Mouse (Mus musculus): ENCODE results near the gene Mill2. TPM values are rescaled to one million over a fixed set of nuclear protein-coding genes. Genes with fewer than 3 reads are reported as not detected.

Gene Mill2
- total and polyA plus RNA-seq, 3 experiments = not detected

DNA sequence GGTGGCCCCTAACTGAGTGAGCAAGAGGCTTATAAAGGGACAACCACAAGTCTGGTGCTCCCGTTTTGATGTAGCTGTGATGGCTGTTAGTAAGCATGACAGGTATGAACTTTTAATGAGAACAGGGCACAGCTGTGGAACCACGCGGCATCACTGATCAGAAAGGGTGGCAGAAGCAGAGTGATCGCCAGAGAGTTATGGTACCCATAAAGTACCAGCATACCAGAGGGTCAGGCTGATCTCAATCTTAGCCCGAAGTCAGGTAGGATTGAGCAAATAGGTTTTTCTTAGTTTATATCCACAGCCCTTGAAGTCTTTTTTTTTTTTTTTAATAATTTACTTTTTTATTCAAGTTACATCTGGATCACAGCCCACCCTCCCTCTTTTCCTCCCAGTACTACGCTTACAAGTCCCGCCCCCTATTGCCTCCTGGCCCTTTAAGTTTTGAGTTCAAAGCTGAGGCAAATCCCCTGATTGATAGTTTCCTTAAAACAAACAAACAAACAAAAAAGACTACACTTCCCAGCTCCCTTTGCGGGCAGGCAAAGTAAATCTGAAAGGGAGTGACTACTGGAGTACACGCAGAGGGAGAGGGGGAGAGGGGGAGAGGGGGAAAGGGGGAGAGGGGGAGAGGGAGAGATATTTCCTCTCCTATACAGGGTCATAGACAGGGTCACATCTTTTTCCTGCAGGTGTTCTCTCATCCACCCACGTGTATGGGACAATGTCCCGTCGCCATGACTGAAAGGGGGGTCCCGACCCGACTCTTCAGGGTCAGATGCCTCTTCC is 32.4 kb downstream of the Mill2 start:
- no peak for DNase-seq (ENCODE audit: extremely low read depth)
- Histone ChIP-seq H3K4me3 (replicated peaks in 1 of 3; ENCODE audit: low read depth in 2 of 3, low read length in 2 of 3, poor library complexity in 1 of 3) (no peak overlapping the region), H3K27me3 (replicated peaks) (peaks cover 46% of the 10 kb centered on the region), H3K9me3 (replicated peaks; ENCODE audit: low read length) (peaks cover 10% of the 10 kb centered on the region), H3K4me2 (ENCODE audit: insufficient read depth, low read depth, poor library complexity, severe bottlenecking) (peak overlapping the region; percentile 67; the same call in 1 of the 2 replicates), H3K4me1 (ENCODE audit: control insufficient read depth in 1 of 2, insufficient read depth in 2 of 2) (peaks cover 0 to 6% of the 10 kb centered on the region in 2 experiments; a peak in 2 of 4 replicates), H3K36me3 (replicated peaks in 1 of 2; ENCODE audit: control insufficient read depth in 1 of 2, insufficient read depth in 1 of 2, low read length in 1 of 2) (no peaks in the 10 kb centered on the region), H3K27ac (ENCODE audit: insufficient read depth, low read depth) (no peak overlapping the region), H3K79me2 (replicated peaks; ENCODE audit: control insufficient read depth, extremely low read depth, insufficient read depth, poor library complexity, severe bottlenecking) (no peaks in the 10 kb centered on the region), H3K9ac (ENCODE audit: insufficient read depth, low read depth) (no peak overlapping the region)
- dilution Hi-C loops (cut with MboI; ENCODE audit: extremely low pct_ligation_motif_present, extremely low pct_unique_long_range_greater_than_20kb, low sequenced_read_pairs) (no loop called here), in situ Hi-C loops (cut with MboI; ENCODE audit: low pct_ligation_motif_present, low pct_unique_long_range_greater_than_20kb, low sequenced_read_pairs) (loop anchor here (10.0 kb wide), 1 partner anchor 127 kb away; no protein-coding TSS in a partner anchor)
- TF ChIP-seq JUND (conservative IDR thresholded peaks at IDR 0.05; ENCODE audit: low read depth, low read length) (no peak), USF2 (conservative IDR thresholded peaks at IDR 0.05; ENCODE audit: low read depth, low read length) (no peak), TCF12 (IDR thresholded peaks at IDR 0.05; ENCODE audit: low read depth, low read length) (no peak)

DNA sequence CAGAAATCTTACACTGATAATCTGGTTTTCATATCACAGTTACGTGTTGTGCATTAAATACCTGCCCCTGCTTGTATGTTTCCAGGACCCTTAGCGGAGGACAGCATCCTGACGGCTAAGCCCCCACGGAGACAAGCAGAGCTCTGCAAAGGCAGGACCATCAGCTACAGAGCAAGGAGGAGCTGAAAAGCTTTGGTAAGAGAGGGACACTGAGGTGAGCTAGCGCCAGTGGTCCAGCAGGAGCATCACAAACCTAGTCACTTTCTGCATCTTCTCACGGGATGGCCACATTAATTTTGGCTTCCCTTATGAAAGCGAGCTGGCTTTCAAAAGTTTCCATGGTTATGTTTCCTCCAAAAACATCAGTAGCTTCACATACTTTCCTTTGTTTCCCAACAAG is 33.0 kb downstream of the Mill2 start:
- TF ChIP-seq KAT2A (IDR thresholded peaks at IDR 0.05; ENCODE audit: insufficient replicate concordance, low read length) = no peak
- no peak for TF ChIP-seq SIN3A (IDR thresholded peaks at IDR 0.05; ENCODE audit: low read length)
- TF ChIP-seq CTCF (conservative IDR thresholded peaks at IDR 0.05 in 1 of 2, IDR thresholded peaks at IDR 0.05 in 1 of 2; ENCODE audit: low read depth in 2 of 2, low read length in 2 of 2) = no peak
- no peak for TF ChIP-seq UBTF (IDR thresholded peaks at IDR 0.05; ENCODE audit: low read depth, low read length)
- TF ChIP-seq IRF4 (IDR thresholded peaks at IDR 0.05; ENCODE audit: low read depth, low read length) = no peak
- no peak overlapping the region for H3K9ac ChIP-seq (ENCODE audit: insufficient read depth, low read depth)
- no peaks in the 10 kb centered on the region for H3K36me3 ChIP-seq (replicated peaks in 1 of 2; ENCODE audit: control insufficient read depth in 1 of 2, insufficient read depth in 1 of 2, low read length in 1 of 2)
- H3K9me3 ChIP-seq (replicated peaks; ENCODE audit: low read length) = peaks cover 9% of the 10 kb centered on the region
- peaks cover 0 to 6% of the 10 kb centered on the region in 2 experiments; a peak in 2 of 4 replicates for H3K4me1 ChIP-seq (ENCODE audit: control insufficient read depth in 1 of 2, insufficient read depth in 2 of 2)
- H3K4me3 ChIP-seq (replicated peaks in 1 of 3; ENCODE audit: low read depth in 2 of 3, low read length in 2 of 3, poor library complexity in 1 of 3) = peak overlapping the region in 2 of 3 experiments; percentile 17 to 32
- H3K27me3 ChIP-seq (replicated peaks) = peaks cover 52% of the 10 kb centered on the region
- H3K4me2 ChIP-seq (ENCODE audit: insufficient read depth, low read depth, poor library complexity, severe bottlenecking) = peak overlapping the region; percentile 67
- in situ Hi-C loops (cut with MboI; ENCODE audit: low pct_ligation_motif_present, low pct_unique_long_range_greater_than_20kb, low sequenced_read_pairs) (loop anchor here (10.0 kb wide), 1 partner anchor 128 kb away; no protein-coding TSS in a partner anchor), dilution Hi-C loops (cut with MboI; ENCODE audit: extremely low pct_ligation_motif_present, extremely low pct_unique_long_range_greater_than_20kb, low sequenced_read_pairs) (no loop called here)
- H3K79me2 ChIP-seq (replicated peaks; ENCODE audit: control insufficient read depth, extremely low read depth, insufficient read depth, poor library complexity, severe bottlenecking) = no peaks in the 10 kb centered on the region
- no peak for DNase-seq (ENCODE audit: extremely low read depth)
- no peak overlapping the region for H3K27ac ChIP-seq (ENCODE audit: insufficient read depth, low read depth)

DNA sequence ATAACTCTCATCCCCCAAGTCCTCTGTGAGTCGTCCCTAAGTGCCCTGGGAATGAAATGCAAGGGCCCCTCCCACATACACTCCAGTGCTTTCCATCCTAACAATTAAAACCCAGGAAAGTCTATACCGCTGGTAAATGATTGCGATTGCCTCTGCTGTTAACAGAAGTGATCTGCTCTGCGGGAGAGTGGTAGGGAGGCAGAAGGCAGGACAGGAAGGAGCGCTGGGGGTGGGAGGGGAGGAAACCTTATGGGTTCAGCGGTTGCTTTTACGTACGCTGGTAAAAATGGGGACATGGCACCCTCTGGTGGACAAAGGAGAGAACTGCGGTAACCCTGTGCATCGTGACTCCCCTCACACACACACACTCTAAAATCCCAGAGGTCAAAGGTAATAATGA is 33.5 kb downstream of the Mill2 start:
- no peak overlapping the region for H3K27ac ChIP-seq (ENCODE audit: insufficient read depth, low read depth)
- dilution Hi-C loops (cut with MboI; ENCODE audit: extremely low pct_ligation_motif_present, extremely low pct_unique_long_range_greater_than_20kb, low sequenced_read_pairs) = no loop called here
- H3K4me2 ChIP-seq (ENCODE audit: insufficient read depth, low read depth, poor library complexity, severe bottlenecking) = peak overlapping the region; percentile 67
- no peaks in the 10 kb centered on the region for H3K36me3 ChIP-seq (replicated peaks in 1 of 2; ENCODE audit: control insufficient read depth in 1 of 2, insufficient read depth in 1 of 2, low read length in 1 of 2)
- DNase-seq (ENCODE audit: extremely low read depth) = peak; percentile 82
- peaks cover 0 to 6% of the 10 kb centered on the region in 2 experiments; a peak in 2 of 4 replicates for H3K4me1 ChIP-seq (ENCODE audit: control insufficient read depth in 1 of 2, insufficient read depth in 2 of 2)
- H3K4me3 ChIP-seq (replicated peaks in 1 of 3; ENCODE audit: low read depth in 2 of 3, low read length in 2 of 3, poor library complexity in 1 of 3) = peak overlapping the region in 2 of 3 experiments; percentile 17 to 32
- peaks cover 52% of the 10 kb centered on the region for H3K27me3 ChIP-seq (replicated peaks)
- in situ Hi-C loops (cut with MboI; ENCODE audit: low pct_ligation_motif_present, low pct_unique_long_range_greater_than_20kb, low sequenced_read_pairs) = loop anchor here (10.0 kb wide), 1 partner anchor 128 kb away; no protein-coding TSS in a partner anchor
- no peak overlapping the region for H3K9ac ChIP-seq (ENCODE audit: insufficient read depth, low read depth)
- peaks cover 4% of the 10 kb centered on the region for H3K9me3 ChIP-seq (replicated peaks; ENCODE audit: low read length)
- no peaks in the 10 kb centered on the region for H3K79me2 ChIP-seq (replicated peaks; ENCODE audit: control insufficient read depth, extremely low read depth, insufficient read depth, poor library complexity, severe bottlenecking)
- no peak for TF ChIP-seq JUN (IDR thresholded peaks at IDR 0.05; ENCODE audit: insufficient read depth, low read depth, low read length)
- no peak for TF ChIP-seq ETS1 (conservative IDR thresholded peaks at IDR 0.05; ENCODE audit: low read depth, low read length)
- no peak for TF ChIP-seq EP300 (IDR thresholded peaks at IDR 0.05; ENCODE audit: low read length)
- 0 out of 2 replicates have a peak, but pooled peaks have one; percentile 41 for TF ChIP-seq MYC (IDR thresholded peaks at IDR 0.05; ENCODE audit: low read depth, low read length)
- no peak for TF ChIP-seq MEF2A (IDR thresholded peaks at IDR 0.05; ENCODE audit: borderline replicate concordance, low read depth, low read length)
- no peak for TF ChIP-seq ZKSCAN1 (IDR thresholded peaks at IDR 0.05; ENCODE audit: borderline replicate concordance, low read depth, low read length)
- TF ChIP-seq UBTF (IDR thresholded peaks at IDR 0.05; ENCODE audit: low read depth, low read length) = no peak
- no peak for TF ChIP-seq E2F4 (IDR thresholded peaks at IDR 0.05; ENCODE audit: insufficient replicate concordance, low read depth, low read length)
- peak; percentile 86 to 97 for TF ChIP-seq CTCF (conservative IDR thresholded peaks at IDR 0.05 in 1 of 2, IDR thresholded peaks at IDR 0.05 in 1 of 2; ENCODE audit: low read depth in 2 of 2, low read length in 2 of 2)
- no peak for TF ChIP-seq USF2 (conservative IDR thresholded peaks at IDR 0.05; ENCODE audit: low read depth, low read length)
- no peak for TF ChIP-seq ZMIZ1 (IDR thresholded peaks at IDR 0.05; ENCODE audit: low read depth, low read length)
- TF ChIP-seq ELF1 (IDR thresholded peaks at IDR 0.05; ENCODE audit: low read depth, low read length) = peak; percentile 40; the same call in 1 of the 2 replicates
- peak; percentile 43; the same call in 1 of the 2 replicates for TF ChIP-seq ZC3H11A (IDR thresholded peaks at IDR 0.05; ENCODE audit: low read depth, low read length)
- no peak for TF ChIP-seq PAX5 (IDR thresholded peaks at IDR 0.05; ENCODE audit: low read length)
- no peak for TF ChIP-seq SIN3A (IDR thresholded peaks at IDR 0.05; ENCODE audit: low read length)
- TF ChIP-seq POLR2AphosphoS2 (IDR thresholded peaks at IDR 0.05; ENCODE audit: low read depth, low read length) = no peak
- TF ChIP-seq SMC3 (IDR thresholded peaks at IDR 0.05; ENCODE audit: low read depth, low read length) = peak; percentile 86
- TF ChIP-seq ZNF384 (IDR thresholded peaks at IDR 0.05; ENCODE audit: low read depth, low read length) = no peak
- TF ChIP-seq CHD1 (IDR thresholded peaks at IDR 0.05; ENCODE audit: low read depth, low read length) = no peak

Measured in CH12.LX (cell line).